7 mouse cellular contexts compared by ENCODE assay signal in genomic region chr11:106658051-106658880, GRCm38 (mm10). TPM values are rescaled to one million over a fixed set of nuclear protein-coding genes. Genes with fewer than 3 reads are reported as not detected.
DNase-seq lines count a peak whose midpoint lies in the region; ATAC-seq lines count a peak whose summit lies in the region.

No protein-coding gene starts in this region.

- peak; percentile 81 for DNase-seq in adrenal gland, adult 2 months
- DNase-seq in cerebellum, postnatal 36 days = peak; percentile 84 to 89
- DNase-seq in gastrocnemius, postnatal 36 days = peak; percentile 81 to 84
- peak; percentile 80 to 90 for DNase-seq in left cerebral cortex, postnatal 10 days (ENCODE audit: extremely low spot score in 1 of 2, low spot score in 2 of 2)
- DNase-seq in telencephalon, adult 2 months (ENCODE audit: low read depth, low spot score) = peak; percentile 53

- peak; percentile 81 for ATAC-seq in inflammation-experienced regulatory T-cells, adult 6 months
- peak; percentile 60 for ATAC-seq in megakaryocyte-erythroid progenitor cell, adult 5-6 weeks (replicated peaks; ENCODE audit: low FRiP score, low TSS enrichment, poor library complexity, severe bottlenecking)

- intact Hi-C loops in gastrocnemius, postnatal 36 days (cut with DNase I) = loop anchor here (2.0 kb wide), 1 partner anchor 17 kb away; no protein-coding TSS in a partner anchor
- intact Hi-C loops in left cerebral cortex, postnatal 10 days (cut with DNase I) = no loop called here

RNA-seq across cellular contexts. Expression of gene Tex2, which starts 45.0 kb away (rescaled TPM):
- 10 to 100 TPM; 54.0 to 55.5 TPM for total RNA-seq in adrenal gland, adult 2 months (2021)
- polyA plus RNA-seq in adrenal gland, adult 2 months (2012; rRNA removed) = 14.0 and 15.8 TPM in 2 replicates
- total RNA-seq in gastrocnemius, postnatal 36 days (2021) = 10 to 100 TPM; 45.7 to 46.2 TPM
- 10 to 100 TPM; 19.4 to 24.0 (median 23.4) TPM for polyA plus RNA-seq in inflammation-experienced regulatory T-cells, adult 6 months (2017; shearing (Covaris generic))
- total RNA-seq in left cerebral cortex, postnatal 10 days (2021) = 10 to 100 TPM; 86.8 to 91.8 TPM
- total RNA-seq in megakaryocyte-erythroid progenitor cell, adult 5-6 weeks (2014; fragmentation: Nextera tagmentation) = 23.4 and 24.2 TPM in 2 replicates
- 22.4 and 32.8 TPM in 2 replicates for total RNA-seq in megakaryocyte-erythroid progenitor cell, adult 5-6 weeks (2017)

Comparison
In these comparisons a context has a peak if more than half of its experiments do, and no peak if none do; other contexts are left out.
1. Peak in every context shown above with its lines: DNase-seq and ATAC-seq.